Mouse (Mus musculus) limb, embryonic 14.5 days (tissue): Measurements from ENCODE around the gene Btnl2. TPM values are rescaled to one million over a fixed set of nuclear protein-coding genes. Genes with fewer than 3 reads are reported as not detected.

Experiments used
- ATAC-seq: fragments of 200-750 bp; cut with Nextera tagmentation; 2 replicates; pipeline ENCODE4 v1.8.0; 2017; ENCODE audit warnings: low read depth, moderate number of reproducible peaks, moderate TSS enrichment; ENCODE audit not compliant: low FRiP score
- DNase-seq: peaks from one replicate; pipeline ENCODE4 v3.0.0-alpha.2; 2015; ENCODE audit warnings: low spot score
- H3K27ac ChIP-seq: fragments of 300-500 bp; sonication (generic); replicated peaks from 2 replicates; pipeline ENCODE4 v1.5.1; 2014; ENCODE audit warnings: low read depth, mild to moderate bottlenecking, low read length, moderate library complexity, mixed read lengths
- H3K27me3 ChIP-seq: fragments of 300-500 bp; sonication (generic); 2 replicates; pipeline ENCODE4 v1.6.1; 2014; ENCODE audit warnings: low read length, mixed read lengths; ENCODE audit not compliant: control insufficient read depth, insufficient read depth
- H3K36me3 ChIP-seq: fragments of 300-500 bp; sonication (generic); 2 replicates; pipeline ENCODE4 v1.6.1; 2014; ENCODE audit warnings: mild to moderate bottlenecking, low read length, moderate library complexity, mixed read lengths; ENCODE audit not compliant: control insufficient read depth, insufficient read depth
- H3K4me1 ChIP-seq: fragments of 300-500 bp; sonication (generic); 2 replicates; pipeline ENCODE4 v1.6.1; 2014; ENCODE audit warnings: antibody characterized with exemption, low read length, mixed read lengths; ENCODE audit not compliant: control insufficient read depth, insufficient read depth
- H3K4me2 ChIP-seq: fragments of 300-500 bp; sonication (generic); replicated peaks from 2 replicates; pipeline ENCODE4 v1.6.1; 2014; ENCODE audit warnings: low read depth, mild to moderate bottlenecking, low read length, moderate library complexity; ENCODE audit not compliant: severe bottlenecking
- H3K4me3 ChIP-seq: fragments of 300-500 bp; sonication (generic); replicated peaks from 2 replicates; pipeline ENCODE4 v1.5.1; 2014; ENCODE audit warnings: low read length
- H3K9ac ChIP-seq: fragments of 300-500 bp; sonication (generic); 2 replicates; pipeline ENCODE4 v1.6.1; 2014; ENCODE audit warnings: mild to moderate bottlenecking, low read depth, low read length, moderate library complexity; ENCODE audit not compliant: severe bottlenecking
- H3K9me3 ChIP-seq: fragments of 300-500 bp; sonication (generic); 2 replicates; pipeline ENCODE4 v1.6.1; 2016; ENCODE audit warnings: low read length; ENCODE audit not compliant: control insufficient read depth
- POLR2A ChIP-seq: fragments of 200-500 bp; IDR thresholded peaks from 2 replicates; pipeline ENCODE4 v1.8.0; 2012; ENCODE audit warnings: inconsistent platforms, mild to moderate bottlenecking, moderate library complexity, borderline replicate concordance; ENCODE audit not compliant: insufficient read depth, insufficient read length; ENCODE audit errors: extremely low read depth
- WGBS: fragments of 180-500 bp; shearing (Covaris S2); extraction: QIAGEN DNeasy Blood & Tissue Kit; methylation state at CpG from one replicate; pipeline ENCODE4 v1.1.7; 2014; 5-methylcytosine and 5-hydroxymethylcytosine counted together
- polyA plus RNA-seq, 2 experiments: library from polyadenylated mRNA; depleted of rRNA in 1 of 2; stranded (reverse) in 1 of 2; unstranded in 1 of 2; fragments of >200 nt; fragmentation: Nextera tagmentation in 1 of 2; extraction: Ambion mirVana in 1 of 2; gene quantifications; 2 replicates each; pipeline versions ENCODE4 v1.2.1 to v1.2.3; 2012 to 2014

The Btnl2 gene
- polyA plus RNA-seq, 2 experiments, result 0.11 to 0.14 TPM

DNA sequence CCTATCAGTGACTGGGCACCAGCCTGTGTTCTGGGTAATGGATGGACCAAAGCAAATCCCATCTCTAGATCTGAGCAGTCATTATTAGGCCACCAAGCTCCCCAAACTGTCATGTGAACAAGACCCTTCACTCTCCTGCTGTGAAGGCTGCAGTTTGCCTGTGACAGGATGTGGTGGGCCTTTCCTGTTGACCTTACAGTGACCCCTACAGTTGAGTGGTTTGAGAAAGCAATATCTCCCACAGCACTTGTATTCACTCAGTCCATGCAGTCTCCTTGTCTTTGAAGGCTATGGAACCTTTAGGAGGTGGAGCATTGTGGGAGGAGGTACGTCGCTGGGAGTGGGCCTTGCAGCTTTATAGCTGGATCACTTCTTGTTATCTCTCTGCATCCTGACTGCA lies 24.8 kb upstream of the Btnl2 start:
- Histone ChIP-seq H3K9me3 (no peaks in the 10 kb centered on the region), H3K27me3 (no peaks in the 10 kb centered on the region), H3K9ac (no peak overlapping the region), H3K4me1 (no peaks in the 10 kb centered on the region), H3K27ac (no peak overlapping the region), H3K4me2 (no peak overlapping the region), H3K36me3 (no peaks in the 10 kb centered on the region), H3K4me3 (no peak overlapping the region)
- no peak for DNase-seq
- no peak for ATAC-seq
- 42% methylated on average over 2 of the region's 2 CpGs for WGBS
- no peak for TF ChIP-seq POLR2A

DNA sequence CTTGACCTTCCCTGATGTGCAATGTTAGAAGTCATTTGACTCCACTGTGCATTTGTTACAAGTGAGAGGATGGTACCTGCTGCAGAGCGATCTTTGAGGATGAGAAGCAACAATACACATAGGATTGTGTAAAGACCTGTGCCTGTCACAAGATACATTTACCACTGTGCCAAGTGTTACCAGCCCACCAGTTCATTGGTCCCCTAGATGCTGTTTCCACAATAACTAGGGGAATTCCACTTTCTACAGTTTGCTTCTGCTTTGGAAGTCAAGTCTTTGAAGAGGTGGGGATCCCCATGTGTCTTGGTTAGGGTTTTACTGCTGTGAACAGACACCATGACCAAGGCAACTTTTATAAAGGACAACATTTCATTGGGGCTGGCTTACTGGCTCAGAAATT lies 23.4 kb upstream of the Btnl2 start:
- no peak overlapping the region for H3K27ac ChIP-seq
- no peak overlapping the region for H3K9ac ChIP-seq
- 96% methylated on average over 1 of the region's 1 CpGs for WGBS
- no peak for TF ChIP-seq POLR2A
- H3K36me3 ChIP-seq, result no peaks in the 10 kb centered on the region
- ATAC-seq (no peak), DNase-seq (no peak)
- no peak overlapping the region for H3K4me3 ChIP-seq
- no peaks in the 10 kb centered on the region for H3K27me3 ChIP-seq
- no peak overlapping the region for H3K4me2 ChIP-seq
- H3K4me1 ChIP-seq, result no peaks in the 10 kb centered on the region
- H3K9me3 ChIP-seq, result no peaks in the 10 kb centered on the region

DNA sequence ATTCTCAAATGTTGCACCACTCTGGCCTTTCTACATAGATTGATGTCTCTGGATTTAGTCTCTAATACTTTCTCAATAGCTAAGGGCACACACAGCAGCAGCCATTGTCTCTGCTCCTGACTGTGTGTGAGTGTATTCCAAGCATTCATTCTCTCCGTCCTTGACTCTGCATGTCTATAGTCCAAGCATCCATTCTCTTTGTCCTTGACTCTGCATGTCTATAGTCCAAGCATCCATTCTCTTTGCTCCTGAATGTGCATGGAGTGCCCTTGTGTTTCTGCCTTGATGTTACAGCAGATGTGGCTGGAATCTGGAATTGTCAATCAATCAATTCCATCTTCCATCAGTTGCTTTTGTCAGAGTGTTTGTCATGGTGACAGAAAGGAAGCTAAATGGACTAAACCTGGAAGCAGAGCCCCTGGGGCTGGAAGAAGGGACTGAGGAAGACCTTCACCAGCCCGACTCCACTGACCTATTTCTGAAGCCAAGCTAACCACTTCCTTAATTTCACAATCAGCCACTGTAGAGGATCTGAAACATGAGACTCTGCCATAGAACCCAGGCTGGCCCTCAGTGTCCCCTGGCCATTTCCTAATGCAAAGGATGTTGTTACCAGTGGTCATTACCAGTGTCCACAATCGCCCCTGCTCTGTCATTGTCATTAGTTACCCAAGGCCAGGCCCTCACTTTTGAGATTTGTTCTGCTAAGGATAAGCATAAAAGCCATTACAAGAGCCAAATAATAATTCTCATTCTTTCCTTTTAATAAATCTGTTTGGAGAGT lies 13.8 kb upstream of the Btnl2 start:
- WGBS, result 64% methylated on average over 3 of the region's 3 CpGs
- no peak overlapping the region for H3K27ac ChIP-seq
- no peaks in the 10 kb centered on the region for H3K4me1 ChIP-seq
- no peaks in the 10 kb centered on the region for H3K9me3 ChIP-seq
- no peaks in the 10 kb centered on the region for H3K27me3 ChIP-seq
- no peak overlapping the region for H3K4me3 ChIP-seq
- ATAC-seq, result no peak
- no peaks in the 10 kb centered on the region for H3K36me3 ChIP-seq
- DNase-seq, result no peak
- H3K4me2 ChIP-seq, result no peak overlapping the region
- H3K9ac ChIP-seq, result no peak overlapping the region
- TF ChIP-seq POLR2A, result no peak

DNA sequence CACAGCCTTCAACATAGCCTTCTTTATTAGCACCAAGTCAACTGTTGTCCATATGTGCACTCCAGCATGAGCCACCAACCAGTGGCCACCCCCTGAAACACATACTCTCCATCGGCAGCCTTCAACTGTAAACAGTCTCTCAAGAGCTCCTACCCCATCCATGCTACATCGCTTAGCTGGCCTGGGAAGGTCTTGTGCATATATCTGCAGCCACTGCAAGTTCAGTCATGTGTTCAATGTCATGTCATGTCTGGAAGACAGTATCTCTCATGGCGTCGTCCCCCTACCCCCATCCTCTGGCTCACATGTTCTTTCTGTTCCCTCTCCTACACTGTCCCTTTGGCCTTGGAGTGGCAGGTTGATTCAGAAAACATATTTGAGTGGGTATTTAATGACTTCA lies 9.7 kb upstream of the Btnl2 start:
- Histone ChIP-seq H3K4me1 (no peaks in the 10 kb centered on the region), H3K27me3 (no peaks in the 10 kb centered on the region), H3K4me2 (no peak overlapping the region), H3K9me3 (no peaks in the 10 kb centered on the region), H3K9ac (no peak overlapping the region), H3K4me3 (no peak overlapping the region), H3K36me3 (no peaks in the 10 kb centered on the region), H3K27ac (no peak overlapping the region)
- TF ChIP-seq POLR2A, result no peak
- ATAC-seq (no peak), DNase-seq (no peak)
- WGBS, result 91% methylated on average over 4 of the region's 4 CpGs

DNA sequence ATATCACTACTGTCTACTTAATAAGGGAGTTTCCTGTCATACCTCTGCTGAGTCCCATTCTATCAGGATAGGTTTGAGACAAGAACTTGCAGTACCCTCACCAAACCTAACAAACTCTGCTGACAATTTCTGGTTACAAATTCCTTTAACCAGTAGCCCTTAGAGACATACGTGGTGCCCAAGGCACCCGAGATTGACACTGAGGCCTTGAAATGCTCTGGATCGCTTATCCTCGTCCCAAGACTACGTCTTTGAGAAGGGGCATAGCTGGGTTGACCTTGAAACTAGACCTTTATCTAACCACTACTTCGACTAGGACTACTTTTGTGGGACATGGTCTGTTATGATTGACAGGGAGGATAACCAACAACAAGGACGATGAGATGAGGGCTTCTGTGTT lies 9.1 kb upstream of the Btnl2 start:
- H3K4me2 ChIP-seq, result no peak overlapping the region
- no peak overlapping the region for H3K9ac ChIP-seq
- no peaks in the 10 kb centered on the region for H3K36me3 ChIP-seq
- no peaks in the 10 kb centered on the region for H3K4me1 ChIP-seq
- no peak for ATAC-seq
- no peak for DNase-seq
- no peaks in the 10 kb centered on the region for H3K9me3 ChIP-seq
- no peak for TF ChIP-seq POLR2A
- no peaks in the 10 kb centered on the region for H3K27me3 ChIP-seq
- H3K27ac ChIP-seq, result no peak overlapping the region
- 83% methylated on average over 7 of the region's 7 CpGs for WGBS
- H3K4me3 ChIP-seq, result no peak overlapping the region

DNA sequence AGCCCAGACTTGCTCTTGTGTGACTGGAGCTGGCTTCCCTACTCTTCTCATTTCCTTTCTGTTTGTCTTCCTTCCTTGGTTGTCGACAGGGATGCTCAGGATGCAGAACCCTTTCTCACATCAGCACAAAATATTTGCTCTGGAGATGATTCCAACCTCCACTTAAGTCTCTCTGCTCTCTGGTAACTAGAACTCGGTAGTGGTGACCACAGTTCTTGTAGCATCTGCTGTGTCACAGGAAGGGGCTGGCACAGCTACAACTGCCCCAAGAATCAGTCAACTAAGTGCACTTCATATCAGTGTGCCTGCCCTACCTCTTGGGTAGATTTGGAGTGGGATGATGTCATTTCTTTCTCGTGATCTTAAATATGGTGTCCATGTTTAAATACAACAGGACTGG lies 8.6 kb upstream of the Btnl2 start:
- DNase-seq, result no peak
- Histone ChIP-seq H3K4me3 (no peak overlapping the region), H3K36me3 (no peaks in the 10 kb centered on the region), H3K4me2 (no peak overlapping the region), H3K27me3 (no peaks in the 10 kb centered on the region), H3K9me3 (no peaks in the 10 kb centered on the region), H3K4me1 (no peaks in the 10 kb centered on the region), H3K9ac (no peak overlapping the region), H3K27ac (no peak overlapping the region)
- ATAC-seq, result no peak
- no peak for TF ChIP-seq POLR2A
- 78% methylated on average over 3 of the region's 3 CpGs for WGBS
